In genomic region chr2:170638746-170639145, GRCm38 (mm10) we compare ENCODE assay signal across 28 mouse cellular contexts. TPM values are rescaled to one million over a fixed set of nuclear protein-coding genes. Genes with fewer than 3 reads are reported as not detected.
DNase-seq lines count a peak whose midpoint lies in the region; ATAC-seq and TF ChIP-seq lines count a peak whose summit lies in the region.
"Had no signal": no experiment of that assay in that cellular context is flagged by ENCODE, and none has a peak within 500 bp of the region (broad histone marks: within the 10 kb centered on the region; RNA-seq: fewer than 3 reads in every experiment).

No protein-coding gene starts in this region.

- H3K4me3 ChIP-seq in embryonic facial prominence, embryonic 14.5 days (ENCODE audit: low read depth, low read length): no peak overlapping the region
- H3K4me3 ChIP-seq in embryonic facial prominence, embryonic 10.5 days: no peak overlapping the region
- H3K4me3 ChIP-seq in lung, embryonic 16.5 days (ENCODE audit: low read length): no peak overlapping the region
- no peak overlapping the region for H3K4me3 ChIP-seq in lung, adult 2 months (replicated peaks; ENCODE audit: extremely low read depth, low read depth, low read length)
- no peak overlapping the region for H3K4me3 ChIP-seq in forebrain, embryonic 15.5 days
- H3K4me3 ChIP-seq in midbrain, postnatal 0 days (ENCODE audit: low read depth, low read length): no peak overlapping the region
- H3K4me3 ChIP-seq: embryonic facial prominence, embryonic 12.5 days; limb, embryonic 13.5 days; liver, embryonic 13.5 days; neural tube, embryonic 13.5 days had no signal

- peaks cover 8% of the 10 kb centered on the region; the same call in 1 of the 2 replicates for H3K4me1 ChIP-seq in embryonic facial prominence, embryonic 14.5 days (ENCODE audit: control insufficient read depth, insufficient read depth, low read length)
- H3K4me1 ChIP-seq in embryonic facial prominence, embryonic 10.5 days: peaks cover 22% of the 10 kb centered on the region
- H3K4me1 ChIP-seq in lung, embryonic 16.5 days (replicated peaks; ENCODE audit: control insufficient read depth, insufficient read depth, low read length): peaks cover 8% of the 10 kb centered on the region; the same call in 1 of the 2 replicates
- H3K4me1 ChIP-seq in lung, adult 2 months (ENCODE audit: control insufficient read depth, insufficient read depth, low read length): no peaks in the 10 kb centered on the region
- peaks cover 54% of the 10 kb centered on the region for H3K4me1 ChIP-seq in forebrain, embryonic 15.5 days
- peaks cover 4% of the 10 kb centered on the region; the same call in 1 of the 2 replicates for H3K4me1 ChIP-seq in midbrain, postnatal 0 days (ENCODE audit: insufficient read depth, low read length)
- H3K4me1 ChIP-seq: embryonic facial prominence, embryonic 12.5 days; liver, embryonic 13.5 days had no signal

- ATAC-seq in embryonic facial prominence, embryonic 14.5 days (ENCODE audit: low read depth): no peak
- ATAC-seq in lung, embryonic 16.5 days (ENCODE audit: low read depth): no peak
- 0 out of 2 replicates have a peak, but pooled peaks have one; percentile 23 for ATAC-seq in forebrain, embryonic 15.5 days (replicated peaks)
- ATAC-seq in midbrain, postnatal 0 days (ENCODE audit: low FRiP score): no peak
- ATAC-seq: intestine, postnatal 0 days; lung, postnatal 0 days had no signal

- TF ChIP-seq POLR2A in lung, adult 2 months (IDR thresholded peaks at IDR 0.05; ENCODE audit: borderline replicate concordance, extremely low read depth, low read depth, low read length): no peak

- no peaks in the 10 kb centered on the region for H3K27me3 ChIP-seq in embryonic facial prominence, embryonic 14.5 days (replicated peaks; ENCODE audit: control insufficient read depth, insufficient read depth, low read length)
- no peaks in the 10 kb centered on the region for H3K27me3 ChIP-seq in embryonic facial prominence, embryonic 10.5 days (replicated peaks; ENCODE audit: low read depth, poor library complexity, severe bottlenecking)
- no peaks in the 10 kb centered on the region for H3K27me3 ChIP-seq in lung, embryonic 16.5 days (ENCODE audit: control insufficient read depth, insufficient read depth, low read depth, low read length)
- no peaks in the 10 kb centered on the region for H3K27me3 ChIP-seq in forebrain, embryonic 15.5 days
- H3K27me3 ChIP-seq in midbrain, postnatal 0 days (ENCODE audit: insufficient read depth, low read length): no peaks in the 10 kb centered on the region
- H3K27me3 ChIP-seq: embryonic facial prominence, embryonic 12.5 days; limb, embryonic 13.5 days; liver, embryonic 13.5 days; neural tube, embryonic 13.5 days had no signal

- H3K36me3 ChIP-seq in embryonic facial prominence, embryonic 14.5 days (ENCODE audit: control insufficient read depth, insufficient read depth, low read length): no peaks in the 10 kb centered on the region
- H3K36me3 ChIP-seq in embryonic facial prominence, embryonic 10.5 days (replicated peaks): no peaks in the 10 kb centered on the region
- H3K36me3 ChIP-seq in lung, embryonic 16.5 days (ENCODE audit: control insufficient read depth, insufficient read depth, low read length): no peaks in the 10 kb centered on the region
- no peaks in the 10 kb centered on the region for H3K36me3 ChIP-seq in forebrain, embryonic 15.5 days
- no peaks in the 10 kb centered on the region for H3K36me3 ChIP-seq in midbrain, postnatal 0 days (ENCODE audit: insufficient read depth, low read length)
- H3K36me3 ChIP-seq: embryonic facial prominence, embryonic 12.5 days; G1E; limb, embryonic 13.5 days; liver, embryonic 13.5 days; neural tube, embryonic 13.5 days had no signal

- 0 out of 2 replicates have a peak overlapping the region, but pooled peaks have one; percentile 7 for H3K4me2 ChIP-seq in embryonic facial prominence, embryonic 14.5 days (ENCODE audit: low read depth, low read length)
- 0 out of 2 replicates have a peak overlapping the region, but pooled peaks have one; percentile 27 for H3K4me2 ChIP-seq in lung, embryonic 16.5 days (ENCODE audit: low read depth, low read length)
- H3K4me2 ChIP-seq in forebrain, embryonic 15.5 days (replicated peaks): peak overlapping the region; percentile 35
- peak overlapping the region; percentile 18; the same call in 1 of the 2 replicates for H3K4me2 ChIP-seq in midbrain, postnatal 0 days (ENCODE audit: low read depth, low read length, poor library complexity, severe bottlenecking)
- H3K4me2 ChIP-seq: embryonic facial prominence, embryonic 12.5 days; limb, embryonic 13.5 days; liver, embryonic 13.5 days; neural tube, embryonic 13.5 days had no signal

- H3K27ac ChIP-seq in embryonic facial prominence, embryonic 14.5 days (replicated peaks; ENCODE audit: low read depth, low read length): no peak overlapping the region
- no peak overlapping the region for H3K27ac ChIP-seq in embryonic facial prominence, embryonic 10.5 days (replicated peaks)
- no peak overlapping the region for H3K27ac ChIP-seq in lung, embryonic 16.5 days (ENCODE audit: low read length)
- peak overlapping the region; percentile 58 for H3K27ac ChIP-seq in forebrain, embryonic 15.5 days (replicated peaks)
- H3K27ac ChIP-seq in midbrain, postnatal 0 days (ENCODE audit: low read depth, low read length): no peak overlapping the region
- H3K27ac ChIP-seq: embryonic facial prominence, embryonic 12.5 days; kidney, postnatal 0 days; limb, embryonic 13.5 days; liver, embryonic 13.5 days; neural tube, embryonic 13.5 days had no signal

- H3K9me3 ChIP-seq in embryonic facial prominence, embryonic 14.5 days (ENCODE audit: control insufficient read depth, low read length): no peaks in the 10 kb centered on the region
- H3K9me3 ChIP-seq in embryonic facial prominence, embryonic 10.5 days: no peaks in the 10 kb centered on the region
- no peaks in the 10 kb centered on the region for H3K9me3 ChIP-seq in lung, embryonic 16.5 days (ENCODE audit: control insufficient read depth, low read length)
- no peaks in the 10 kb centered on the region for H3K9me3 ChIP-seq in forebrain, embryonic 15.5 days
- no peaks in the 10 kb centered on the region for H3K9me3 ChIP-seq in midbrain, postnatal 0 days (ENCODE audit: low read length)
- H3K9me3 ChIP-seq: embryonic facial prominence, embryonic 12.5 days; limb, embryonic 13.5 days; liver, embryonic 13.5 days; neural tube, embryonic 13.5 days had no signal

- TF ChIP-seq CTCF in lung, adult 2 months (IDR thresholded peaks at IDR 0.05; ENCODE audit: insufficient read depth, low read length): no peak
- no peak for TF ChIP-seq CTCF in midbrain, postnatal 0 days (IDR thresholded peaks at IDR 0.05)

- 47% methylated on average over 8 of the region's 8 CpGs for WGBS in embryonic facial prominence, embryonic 14.5 days
- WGBS in embryonic facial prominence, embryonic 10.5 days: 74% methylated on average over 8 of the region's 8 CpGs
- WGBS in lung, embryonic 16.5 days: 48% methylated on average over 8 of the region's 8 CpGs
- 42% methylated on average over 8 of the region's 8 CpGs for WGBS in lung, adult 2 months
- WGBS in forebrain, embryonic 15.5 days: 30% methylated on average over 8 of the region's 8 CpGs
- 46% methylated on average over 8 of the region's 8 CpGs for WGBS in midbrain, postnatal 0 days

- H3K9ac ChIP-seq in embryonic facial prominence, embryonic 14.5 days (ENCODE audit: low read depth, low read length): no peak overlapping the region
- no peak overlapping the region for H3K9ac ChIP-seq in lung, embryonic 16.5 days (ENCODE audit: low read length)
- no peak overlapping the region for H3K9ac ChIP-seq in forebrain, embryonic 15.5 days (replicated peaks)
- no peak overlapping the region for H3K9ac ChIP-seq in midbrain, postnatal 0 days (replicated peaks; ENCODE audit: low read length, poor library complexity, severe bottlenecking)
- H3K9ac ChIP-seq: embryonic facial prominence, embryonic 12.5 days; limb, embryonic 13.5 days; liver, embryonic 13.5 days; neural tube, embryonic 13.5 days had no signal

- peak; percentile 46 for DNase-seq in embryonic facial prominence, embryonic 14.5 days (ENCODE audit: low spot score)
- DNase-seq in embryonic facial prominence, embryonic 10.5 days (ENCODE audit: low spot score): no peak
- DNase-seq in lung, adult 2 months: no peak
- peak; percentile 31 for DNase-seq in midbrain, postnatal 0 days (ENCODE audit: low spot score)
- DNase-seq in thymus, postnatal 10 days (ENCODE audit: low spot score in 2 of 2): no peak
- no peak for DNase-seq in ovary, adult 18-20 months (ENCODE audit: low spot score)
- DNase-seq: adrenal gland, postnatal 14 days; cerebellum, adult 18-20 months; gastrocnemius, postnatal 14 days; liver, embryonic 13.5 days; right cerebral cortex, postnatal 14 days; spleen, adult 18-20 months had no signal

RNA-seq across cellular contexts. Expression of gene 4930470P17Rik, which starts 36.9 kb away (rescaled TPM):
- polyA plus RNA-seq in embryonic facial prominence, embryonic 14.5 days (2014; fragmentation: Nextera tagmentation; extraction: Ambion mirVana): not detected in 2 replicates
- not detected in 2 replicates for polyA plus RNA-seq in embryonic facial prominence, embryonic 10.5 days (2016; fragmentation: Nextera tagmentation; extraction: Ambion mirVana)
- not detected in 2 replicates for polyA plus RNA-seq in lung, embryonic 16.5 days (2015; fragmentation: Nextera tagmentation; extraction: Ambion mirVana)
- not detected in 2 replicates for polyA plus RNA-seq in lung, adult 2 months (2012; rRNA removed)
- polyA plus RNA-seq in forebrain, embryonic 15.5 days (2015; fragmentation: Nextera tagmentation; extraction: Ambion mirVana): not detected in 2 replicates
- total RNA-seq in midbrain, postnatal 0 days (2014; rRNA removed): not detected in 2 replicates
- polyA plus RNA-seq in midbrain, postnatal 0 days (2015; fragmentation: Nextera tagmentation; extraction: Ambion mirVana): not detected in 2 replicates
- total RNA-seq: adrenal gland, postnatal 14 days; common myeloid progenitor, adult 5-6 weeks; G1E; gastrocnemius, postnatal 14 days; heart, adult 8-10 months; hematopoietic stem cell, adult 5-6 weeks; layer of hippocampus, postnatal 25 days; left cerebral cortex, postnatal 14 days; megakaryocyte progenitor cell, adult 5-6 weeks had no signal
- polyA plus RNA-seq: embryonic facial prominence, embryonic 12.5 days; G1E; heart, embryonic 16.5 days; intestine, postnatal 0 days; kidney, postnatal 0 days; limb, embryonic 13.5 days; liver, embryonic 13.5 days; lung, postnatal 0 days; neural tube, embryonic 13.5 days had no signal

Comparison
In these comparisons a context has a peak if more than half of its experiments do, and no peak if none do; other contexts are left out.
1. DNase-seq: peak in embryonic facial prominence, embryonic 14.5 days (single experiment) and midbrain, postnatal 0 days (single experiment); none in embryonic facial prominence, embryonic 10.5 days (single experiment), lung, adult 2 months (single experiment), thymus, postnatal 10 days (0 of 2) and ovary, adult 18-20 months (single experiment).
2. Peak in every context shown above with its lines, with median percentiles within 50 percentile points of each other: H3K4me2 ChIP-seq.